Mouse (Mus musculus): ENCODE measurements around the gene Myrip. TPM values are rescaled to one million over a fixed set of nuclear protein-coding genes. Genes with fewer than 3 reads are reported as not detected.

The Myrip gene
- polyA plus RNA-seq, 1 experiment = not detected

DNA sequence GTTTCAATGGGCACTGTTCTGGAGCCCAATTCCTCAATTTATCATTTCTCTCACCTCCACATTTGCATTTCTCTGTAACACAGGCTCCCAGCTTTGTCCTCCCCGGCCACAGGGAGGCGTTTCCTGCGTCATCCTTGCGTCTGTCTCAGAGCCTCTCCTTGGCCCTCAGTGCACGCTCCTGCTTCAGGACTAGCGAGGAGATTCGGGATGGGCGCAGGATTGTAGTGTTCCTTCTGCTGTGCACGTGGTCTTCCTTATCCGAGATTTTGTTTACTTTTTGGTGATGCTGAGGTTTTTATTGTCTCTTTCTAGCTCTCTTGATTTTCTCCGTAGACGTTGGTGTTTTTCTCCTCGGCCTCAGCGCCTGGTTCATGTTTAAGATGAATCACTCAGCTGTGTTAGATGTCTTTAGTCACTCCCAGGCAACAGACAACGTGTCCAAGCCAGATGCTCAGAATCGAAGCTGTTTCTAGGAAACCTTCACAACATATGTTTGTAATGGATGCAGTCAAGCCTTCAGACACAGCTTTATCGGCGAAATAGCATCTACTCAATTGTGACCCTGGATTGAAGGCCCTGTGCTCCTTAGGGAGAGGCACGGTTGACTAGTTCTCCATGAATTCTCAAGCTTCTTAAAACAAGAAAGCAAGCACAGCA lies 218.3 kb downstream of the Myrip start:
- Histone ChIP-seq H3K9me3 (ENCODE audit: control insufficient read depth, low read length) (no peaks in the 10 kb centered on the region), H3K27me3 (ENCODE audit: control insufficient read depth) (no peaks in the 10 kb centered on the region), H3K36me3 (ENCODE audit: control insufficient read depth) (no peaks in the 10 kb centered on the region), H3K4me1 (ENCODE audit: control insufficient read depth) (no peaks in the 10 kb centered on the region), H3K4me3 (replicated peaks) (no peak overlapping the region)
- TF ChIP-seq TAL1 (IDR thresholded peaks at IDR 0.05; ENCODE audit: low read length) (no peak), GATA1 (IDR thresholded peaks at IDR 0.05; ENCODE audit: low read length) (no peak)

DNA sequence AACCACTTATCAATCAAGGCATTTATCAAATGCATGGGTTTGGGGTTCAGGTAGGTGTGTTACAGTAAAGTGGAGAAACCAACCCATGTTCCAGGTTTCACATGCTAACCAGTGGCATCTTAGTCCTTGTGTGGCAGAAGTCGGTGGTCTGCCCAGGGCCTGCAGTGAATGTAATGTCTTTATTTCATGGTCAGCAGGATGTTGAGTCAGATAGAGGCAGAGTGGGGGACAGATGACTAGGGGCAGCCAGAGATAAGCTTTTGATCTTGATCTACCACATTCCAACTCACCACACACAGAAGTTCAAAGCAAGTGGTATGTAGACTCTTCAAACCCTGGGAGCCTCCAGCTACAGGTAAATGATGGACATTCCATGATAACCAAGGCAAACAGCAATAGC lies 219.8 kb downstream of the Myrip start:
- Histone ChIP-seq H3K27me3 (ENCODE audit: control insufficient read depth) (no peaks in the 10 kb centered on the region), H3K9me3 (ENCODE audit: control insufficient read depth, low read length) (no peaks in the 10 kb centered on the region), H3K4me3 (replicated peaks) (no peak overlapping the region), H3K36me3 (ENCODE audit: control insufficient read depth) (no peaks in the 10 kb centered on the region), H3K4me1 (ENCODE audit: control insufficient read depth) (no peaks in the 10 kb centered on the region)
- no peak for TF ChIP-seq GATA1 (IDR thresholded peaks at IDR 0.05; ENCODE audit: low read length)
- no peak for TF ChIP-seq TAL1 (IDR thresholded peaks at IDR 0.05; ENCODE audit: low read length)

Other genes starting within 250 kb of the Myrip start
- 0.01 TPM in 2 replicates for gene Cx3cr1, start 231.6 kb upstream of the Myrip start, polyA plus RNA-seq (2012)
- not detected in 2 replicates for gene Ccr8, start 209.4 kb upstream of the Myrip start, polyA plus RNA-seq (2012)
- gene Slc25a38, start 191.1 kb upstream of the Myrip start, polyA plus RNA-seq (2012) = 22.5 and 36.0 TPM in 2 replicates
- gene Rpsa, start 173.8 kb upstream of the Myrip start, polyA plus RNA-seq (2012) = 245 and 656 TPM in 2 replicates
- 0.03 TPM in 1 of 2 replicates, not detected in the other for gene Mobp, start 151.8 kb upstream of the Myrip start, polyA plus RNA-seq (2012)
- 11.5 and 12.3 TPM in 2 replicates for gene Eif1b, start 190.7 kb downstream of the Myrip start, polyA plus RNA-seq (2012)
- gene Entpd3, start 238.3 kb downstream of the Myrip start, polyA plus RNA-seq (2012) = 0.03 TPM in 1 of 2 replicates, not detected in the other

All from erythroblast, embryonic 14.5 days (primary cell).